Mouse (Mus musculus) forebrain, postnatal 0 days (tissue): ENCODE data around the gene Pm20d1. TPM values are rescaled to one million over a fixed set of nuclear protein-coding genes. Genes with fewer than 3 reads are reported as not detected.
"Not testable (repeated sequence)": the region's sequence is repeated elsewhere in the genome, so short reads cannot be mapped to it uniquely, and the experiment has no call there.

Experiments
- ATAC-seq: fragments of 200-750 bp; cut with Nextera tagmentation; 2 replicates; pipeline ENCODE4 v1.8.0; 2017; ENCODE audit warnings: mild to moderate bottlenecking, moderate library complexity
- DNase-seq: peaks from one replicate; pipeline ENCODE4 v3.0.0-alpha.2; 2015
- H3K27ac ChIP-seq: fragments of 300-500 bp; sonication (generic); 2 replicates; pipeline ENCODE4 v1.5.1; 2014; ENCODE audit warnings: low read depth, mild to moderate bottlenecking, antibody characterized with exemption, low read length, moderate library complexity, mixed read lengths
- H3K27me3 ChIP-seq: fragments of 300-500 bp; sonication (generic); 2 replicates; pipeline ENCODE4 v1.6.1; 2014; ENCODE audit warnings: mild to moderate bottlenecking, low read length, mixed read lengths; ENCODE audit not compliant: insufficient read depth
- H3K36me3 ChIP-seq: fragments of 300-500 bp; sonication (generic); 2 replicates; pipeline ENCODE4 v1.6.1; 2014; ENCODE audit warnings: mild to moderate bottlenecking, moderate library complexity; ENCODE audit not compliant: insufficient read depth
- H3K4me1 ChIP-seq: fragments of 300-500 bp; sonication (generic); 2 replicates; pipeline ENCODE4 v1.6.1; 2014; ENCODE audit warnings: antibody characterized with exemption; ENCODE audit not compliant: insufficient read depth
- H3K4me2 ChIP-seq: fragments of 300-500 bp; sonication (generic); 2 replicates; pipeline ENCODE4 v1.6.1; 2014; ENCODE audit warnings: low read depth, mild to moderate bottlenecking, moderate library complexity
- H3K4me3 ChIP-seq: fragments of 300-500 bp; sonication (generic); 2 replicates; pipeline ENCODE4 v1.5.1; 2014; ENCODE audit warnings: low read depth, low read length, mixed read lengths
- H3K9ac ChIP-seq: fragments of 300-500 bp; sonication (generic); 2 replicates; pipeline ENCODE4 v1.6.1; 2014; ENCODE audit warnings: mild to moderate bottlenecking
- H3K9me3 ChIP-seq: fragments of 300-500 bp; sonication (generic); 2 replicates; pipeline ENCODE4 v1.6.1; 2016; ENCODE audit warnings: low read length
- CTCF ChIP-seq: sonication (generic); IDR thresholded peaks from 2 replicates; pipeline ENCODE4 v1.5.1; 2016; ENCODE audit warnings: antibody characterized with exemption, control low read depth, low read depth
- WGBS: fragments of 180-500 bp; shearing (Covaris S2); extraction: QIAGEN DNeasy Blood & Tissue Kit; methylation state at CpG from one replicate; pipeline ENCODE4 v1.1.7; 2014; 5-methylcytosine and 5-hydroxymethylcytosine counted together
- polyA plus RNA-seq: library from polyadenylated mRNA; unstranded; fragments of >200 nt; fragmentation: Nextera tagmentation; extraction: Ambion mirVana; gene quantifications from 2 replicates; pipeline ENCODE4 v1.2.1, GENCODE M21; 2015
- total RNA-seq: library from RNA; depleted of rRNA; stranded (reverse); fragments of >200 nt; gene quantifications from 2 replicates; pipeline ENCODE4 v1.2.3, GENCODE M21; 2014

Gene Pm20d1
- total and polyA plus RNA-seq, 2 experiments from 2014 or later, result 0.19 to 0.33 TPM

GRCm38 (mm10) chr1:131812006-131812405 is 14.8 kb downstream of the Pm20d1 start:
- ATAC-seq, result no peak
- H3K4me3 ChIP-seq, result no peak overlapping the region
- no peaks in the 10 kb centered on the region for H3K4me1 ChIP-seq
- H3K9ac ChIP-seq, result no peak overlapping the region
- no peak overlapping the region for H3K27ac ChIP-seq
- no peaks in the 10 kb centered on the region for H3K36me3 ChIP-seq
- H3K4me2 ChIP-seq, result no peak overlapping the region
- TF ChIP-seq CTCF, result no peak
- H3K27me3 ChIP-seq, result no peaks in the 10 kb centered on the region
- WGBS, result 86% methylated on average over 9 of the region's 9 CpGs
- no peaks in the 10 kb centered on the region for H3K9me3 ChIP-seq
- no peak for DNase-seq

- no peaks in the 10 kb centered on the region for H3K9me3 ChIP-seq
- H3K27ac ChIP-seq, result no peak overlapping the region
- DNase-seq, result no peak
- no peaks in the 10 kb centered on the region for H3K4me1 ChIP-seq
- no peaks in the 10 kb centered on the region for H3K27me3 ChIP-seq
- no peak for TF ChIP-seq CTCF
- no peak overlapping the region for H3K4me3 ChIP-seq
- H3K36me3 ChIP-seq, result no peaks in the 10 kb centered on the region
- 83% methylated on average over 9 of the region's 9 CpGs for WGBS
- no peak overlapping the region for H3K4me2 ChIP-seq
- H3K9ac ChIP-seq, result no peak overlapping the region
- ATAC-seq, result no peak
Observed at GRCm38 (mm10) chr1:131812631-131813295, 15.6 kb downstream of the Pm20d1 start.

- DNase-seq, result no peak
- no peak for ATAC-seq
- H3K9ac ChIP-seq, result no peak overlapping the region
- H3K36me3 ChIP-seq, result no peaks in the 10 kb centered on the region
- TF ChIP-seq CTCF, result no peak
- H3K27me3 ChIP-seq, result no peaks in the 10 kb centered on the region
- no peaks in the 10 kb centered on the region for H3K4me1 ChIP-seq
- WGBS, result 92% methylated on average over 4 of the region's 4 CpGs
- H3K9me3 ChIP-seq, result no peaks in the 10 kb centered on the region
- no peak overlapping the region for H3K4me3 ChIP-seq
- no peak overlapping the region for H3K27ac ChIP-seq
- no peak overlapping the region for H3K4me2 ChIP-seq
Observed at GRCm38 (mm10) chr1:131813731-131814130, 16.6 kb downstream of the Pm20d1 start.

GRCm38 (mm10) chr1:131814191-131814590 is 17.0 kb downstream of the Pm20d1 start:
- H3K27me3 ChIP-seq, result no peaks in the 10 kb centered on the region
- no peaks in the 10 kb centered on the region for H3K36me3 ChIP-seq
- H3K4me2 ChIP-seq, result no peak overlapping the region
- H3K9ac ChIP-seq, result no peak overlapping the region
- TF ChIP-seq CTCF, result no peak
- WGBS, result 90% methylated on average over 3 of the region's 3 CpGs
- H3K4me1 ChIP-seq, result no peaks in the 10 kb centered on the region
- DNase-seq (no peak), ATAC-seq (no peak)
- no peak overlapping the region for H3K27ac ChIP-seq
- H3K4me3 ChIP-seq, result no peak overlapping the region
- no peaks in the 10 kb centered on the region for H3K9me3 ChIP-seq

GRCm38 (mm10) chr1:131816886-131817285 is 19.7 kb downstream of the Pm20d1 start:
- Histone ChIP-seq H3K4me3 (no peak overlapping the region), H3K4me1 (no peaks in the 10 kb centered on the region), H3K9me3 (no peaks in the 10 kb centered on the region), H3K4me2 (no peak overlapping the region), H3K9ac (no peak overlapping the region), H3K27ac (no peak overlapping the region), H3K36me3 (no peaks in the 10 kb centered on the region), H3K27me3 (no peaks in the 10 kb centered on the region)
- WGBS, result 71% methylated on average over 6 of the region's 6 CpGs
- no peak for DNase-seq
- no peak for ATAC-seq
- no peak for TF ChIP-seq CTCF

GRCm38 (mm10) chr1:131820353-131820752 is 23.2 kb downstream of the Pm20d1 start:
- not testable (repeated sequence) for H3K36me3 ChIP-seq, H3K4me3 ChIP-seq, H3K4me2 ChIP-seq, DNase-seq, ATAC-seq, H3K9me3 ChIP-seq, H3K9ac ChIP-seq, H3K4me1 ChIP-seq, H3K27me3 ChIP-seq
- 0 out of 2 replicates have a peak overlapping the region, but pooled peaks have one; percentile 35 for H3K27ac ChIP-seq
- 57% methylated on average over 8 of the region's 9 CpGs for WGBS

- H3K27ac ChIP-seq, result 0 out of 2 replicates have a peak overlapping the region, but pooled peaks have one; percentile 35
- no peak overlapping the region for H3K9ac ChIP-seq
- H3K27me3 ChIP-seq, result no peaks in the 10 kb centered on the region
- 39% methylated on average over 10 of the region's 10 CpGs for WGBS
- H3K9me3 ChIP-seq, result no peaks in the 10 kb centered on the region
- ATAC-seq, result peak; percentile 64
- no peaks in the 10 kb centered on the region for H3K36me3 ChIP-seq
- H3K4me1 ChIP-seq, result no peaks in the 10 kb centered on the region
- no peak for TF ChIP-seq CTCF
- DNase-seq, result peak; percentile 75
- H3K4me3 ChIP-seq, result no peak overlapping the region
- H3K4me2 ChIP-seq, result no peak overlapping the region
Observed at GRCm38 (mm10) chr1:131820887-131821328, 23.7 kb downstream of the Pm20d1 start.
